Mouse (Mus musculus) common myeloid progenitor, adult 5-6 weeks (primary cell): ENCODE measurements around the gene Dusp8. TPM values are rescaled to one million over a fixed set of nuclear protein-coding genes. Genes with fewer than 3 reads are reported as not detected.

Experiments used
- ATAC-seq: replicated peaks from 2 replicates; pipeline ENCODE4 v1.8.0; 2016; ENCODE audit warnings: low read depth, mild to moderate bottlenecking, moderate TSS enrichment, inconsistent platforms; ENCODE audit not compliant: poor library complexity, severe bottlenecking
- total RNA-seq: library from RNA; stranded (forward); fragments of 200-1000, 187-1606 nt; gene quantifications from 2 replicates; pipeline ENCODE4 v1.2.3, GENCODE M21; 2017

Gene Dusp8
- total RNA-seq, 1 experiment from 2014 or later: under 0.01 TPM

DNA sequence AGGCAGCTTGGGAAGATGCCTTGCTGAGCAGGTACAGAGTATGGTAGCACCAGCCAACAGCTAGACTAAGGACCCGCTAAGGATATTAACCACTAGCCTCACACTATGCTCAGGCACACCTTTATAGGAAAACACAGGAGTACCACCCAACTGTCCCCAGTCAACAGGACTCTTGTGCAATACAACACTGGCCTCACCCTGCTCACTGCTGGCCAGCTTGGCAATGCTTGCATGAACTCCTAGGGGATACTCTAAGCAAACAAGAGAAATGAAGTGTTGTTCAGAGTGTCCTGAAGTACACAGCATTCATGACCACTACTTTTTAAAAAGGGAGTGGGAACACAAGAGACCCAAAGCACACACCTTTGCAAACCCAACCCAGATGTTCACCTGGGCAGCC, 38.5 kb downstream of the Dusp8 start:
- peak; percentile 6; the same call in 1 of the 2 replicates for ATAC-seq

- ATAC-seq: peak; percentile 73
These were observed 39.0 kb downstream of the Dusp8 start for GRCm38 (mm10) chr7:142056601-142057061.

GRCm38 (mm10) chr7:142055431-142055830, 40.2 kb downstream of the Dusp8 start:
- ATAC-seq: no peak

DNA sequence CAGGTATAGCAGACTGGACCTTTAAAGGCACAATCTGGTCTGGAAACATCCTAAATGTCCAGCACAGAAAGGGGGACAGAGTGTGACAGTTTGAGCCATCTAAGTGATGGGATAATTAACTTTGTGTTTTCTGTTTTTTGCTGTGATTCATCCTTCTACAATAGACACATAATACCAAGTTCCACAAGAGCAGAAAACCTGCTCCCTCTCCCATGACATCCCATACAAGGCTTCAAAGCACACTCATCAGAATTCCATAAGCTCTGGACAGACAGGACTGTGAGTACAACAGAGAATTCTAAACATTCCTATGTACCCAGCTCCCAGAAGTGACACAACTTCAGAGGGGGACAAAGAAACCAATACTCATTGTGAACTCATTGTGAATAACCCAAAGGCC, 45.1 kb downstream of the Dusp8 start:
- no peak for ATAC-seq

DNA sequence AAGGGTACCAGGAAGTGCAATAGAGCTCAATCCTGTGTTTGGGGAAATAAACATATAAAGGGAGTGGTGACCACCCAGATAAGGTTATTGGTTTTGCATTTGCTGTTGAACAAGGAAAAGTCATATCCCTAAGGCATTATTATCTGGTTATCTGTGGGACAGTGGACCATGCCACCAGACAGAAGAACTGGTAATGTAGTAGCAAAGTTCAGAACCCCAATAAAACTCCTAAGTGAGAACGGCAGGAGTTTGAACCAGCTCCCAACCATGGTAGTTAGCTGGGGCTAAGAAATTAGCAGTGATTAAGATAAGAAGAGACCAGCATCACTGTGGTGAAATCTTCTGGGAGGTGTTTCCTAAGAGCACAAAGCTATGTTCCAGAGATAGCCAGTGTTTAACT, 49.7 kb downstream of the Dusp8 start:
- ATAC-seq: no peak

DNA sequence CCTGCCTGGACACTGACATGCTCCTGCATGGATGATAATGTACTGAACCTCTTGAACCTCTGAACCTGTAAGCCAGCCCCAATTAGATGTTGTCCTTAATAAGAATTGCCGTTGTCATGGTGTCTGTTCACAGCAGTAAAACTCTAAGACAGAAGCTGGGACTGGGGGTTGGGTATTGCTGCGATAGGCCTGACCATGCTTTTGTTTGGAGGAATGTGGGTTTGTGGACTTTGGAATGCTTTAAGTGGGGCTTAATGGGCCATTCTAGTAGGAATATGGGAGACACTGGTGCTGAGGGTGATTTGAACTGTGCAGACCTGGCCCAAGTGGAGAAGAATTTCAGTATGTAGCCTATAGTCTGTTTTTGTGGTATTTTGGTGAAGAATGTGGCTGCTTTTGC, 50.3 kb downstream of the Dusp8 start:
- ATAC-seq: no peak

- ATAC-seq: peak; percentile 82
These were observed 54.9 kb downstream of the Dusp8 start for GRCm38 (mm10) chr7:142040756-142041155.

DNA sequence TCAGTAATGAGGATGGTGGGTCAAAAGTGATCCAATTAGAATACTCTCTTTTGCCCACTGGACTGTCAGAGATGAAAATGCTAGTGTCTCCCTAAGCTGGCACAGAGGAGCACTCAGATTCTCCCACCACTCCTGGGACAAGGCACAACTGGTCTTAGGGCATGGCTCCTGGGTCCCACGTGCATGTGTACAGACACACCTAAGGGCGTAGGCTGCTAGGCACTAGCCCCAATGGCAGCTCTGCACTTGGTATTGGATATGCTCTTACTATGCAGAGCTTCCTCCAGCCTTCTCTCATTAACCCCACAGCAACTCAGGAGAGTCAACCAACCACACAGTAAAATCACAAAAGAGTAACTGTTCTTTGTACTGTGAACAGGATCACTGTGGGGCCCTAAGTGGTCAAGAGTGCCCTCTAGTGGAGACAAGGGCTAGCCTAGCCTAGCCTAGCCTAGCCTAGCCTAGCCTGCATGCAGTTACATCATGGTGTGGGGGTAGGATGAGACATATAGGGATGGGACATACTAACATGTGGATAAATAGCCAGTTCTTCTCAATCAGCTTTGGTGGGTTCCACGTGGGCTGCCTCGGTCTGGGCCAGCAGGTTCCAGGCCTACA, 58.0 kb downstream of the Dusp8 start:
- peak; percentile 77 for ATAC-seq

DNA sequence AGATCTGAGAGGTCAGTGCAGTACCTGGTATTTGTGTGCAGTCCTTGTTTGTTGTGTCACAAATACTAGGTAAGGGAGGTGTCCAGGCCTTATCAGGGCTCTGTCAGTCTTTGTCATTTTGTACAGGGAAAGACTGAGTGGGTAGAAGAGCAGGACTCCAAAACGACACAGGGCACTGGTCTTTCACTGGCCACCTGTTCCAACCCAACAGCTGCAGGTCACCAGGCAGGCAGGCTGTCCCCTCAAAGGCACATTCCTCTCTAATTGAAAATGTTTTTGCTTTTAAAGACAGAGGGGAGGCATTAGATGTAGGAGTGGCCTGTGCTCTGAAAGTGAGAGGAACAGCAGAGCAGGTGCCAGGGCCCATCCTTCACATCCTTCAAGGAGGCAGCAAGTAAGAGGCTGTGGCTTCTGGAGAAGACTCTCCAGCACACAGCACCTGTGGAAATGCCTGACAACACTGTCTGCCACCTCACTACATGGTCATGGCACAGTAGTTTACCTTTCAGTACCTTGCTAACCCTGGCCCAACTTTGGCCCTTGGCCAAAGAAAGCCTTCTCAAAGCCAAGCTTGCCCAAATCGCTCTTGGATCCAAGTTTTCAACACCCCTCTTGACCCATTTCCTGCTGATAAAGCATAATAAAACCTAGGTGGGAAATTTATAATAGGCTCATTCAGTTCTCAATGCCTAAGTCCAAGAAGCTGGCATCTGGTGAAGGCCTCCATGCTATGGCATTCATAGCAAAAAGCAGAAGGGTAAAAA, 60.4 kb downstream of the Dusp8 start:
- ATAC-seq: no peak

DNA sequence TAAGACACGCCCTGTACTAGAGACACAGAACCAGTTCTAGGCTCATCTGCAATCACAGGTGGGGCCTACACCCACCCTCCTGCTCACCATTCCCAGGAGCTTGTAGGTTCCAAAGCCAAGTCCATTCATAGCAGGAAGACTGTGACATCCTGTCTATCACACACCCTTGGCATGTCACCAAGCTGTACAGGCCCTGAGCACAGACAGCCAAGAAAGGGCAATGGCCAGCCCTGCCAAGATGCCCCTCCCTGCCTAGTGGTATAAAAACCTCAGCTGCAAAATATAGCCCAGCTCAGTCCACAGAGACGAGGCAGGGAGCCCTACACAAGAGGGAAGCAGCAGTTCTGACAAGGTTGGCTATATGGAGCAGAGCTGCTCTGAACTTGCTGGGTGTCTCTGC, 61.4 kb downstream of the Dusp8 start:
- no peak for ATAC-seq

DNA sequence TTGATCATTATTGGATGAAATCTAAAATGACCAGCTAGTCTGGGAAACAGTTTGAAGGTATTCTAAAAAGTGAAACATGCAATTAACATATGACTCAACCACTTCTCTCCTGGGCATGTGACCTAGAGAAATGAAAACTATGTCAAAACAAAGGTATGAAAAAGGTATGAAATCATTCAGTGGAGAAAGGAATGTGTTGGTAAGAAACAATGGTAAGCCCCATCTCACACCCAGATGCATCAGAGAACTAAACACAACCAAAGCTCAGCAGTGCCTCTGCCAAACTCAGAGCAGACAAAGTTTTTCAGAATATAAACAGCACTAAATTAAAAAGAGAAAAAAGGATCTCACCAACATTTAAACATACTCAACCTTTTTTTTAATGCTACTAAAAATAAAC, 65.6 kb downstream of the Dusp8 start:
- ATAC-seq: no peak

Other genes with a start within 250 kb of the Dusp8 start
- gene Tollip, start 177.3 kb downstream of the Dusp8 start, total RNA-seq: 27.1 and 30.4 TPM in 2 replicates
- gene Brsk2, start 146.1 kb downstream of the Dusp8 start, total RNA-seq: not detected in 2 replicates
- gene Mob2, start 34.8 kb downstream of the Dusp8 start, total RNA-seq: 41.2 and 45.7 TPM in 2 replicates
- gene Gm45618, start 24.9 kb upstream of the Dusp8 start, total RNA-seq: not detected in 2 replicates
- gene Gm39115, start 40.2 kb upstream of the Dusp8 start, total RNA-seq: not detected in 2 replicates
- not detected in 2 replicates for gene Gm45337, start 48.8 kb upstream of the Dusp8 start, total RNA-seq
- gene Gm29735, start 61.3 kb upstream of the Dusp8 start, total RNA-seq: not detected in 2 replicates
- not detected in 2 replicates for gene Gm4553, start 69.9 kb upstream of the Dusp8 start, total RNA-seq
- not detected in 2 replicates for gene Krtap5-2, start 80.2 kb upstream of the Dusp8 start, total RNA-seq
- gene Gm10153, start 94.5 kb upstream of the Dusp8 start, total RNA-seq: not detected in 2 replicates
- gene Krtap5-3, start 105.5 kb upstream of the Dusp8 start, total RNA-seq: not detected in 2 replicates
- not detected in 2 replicates for gene Gm7579, start 116.0 kb upstream of the Dusp8 start, total RNA-seq
- gene Krtap5-5, start 134.1 kb upstream of the Dusp8 start, total RNA-seq: not detected in 2 replicates
- gene Gm40460, start 145.2 kb upstream of the Dusp8 start, total RNA-seq: not detected in 2 replicates
- gene Gm2431, start 162.5 kb upstream of the Dusp8 start, total RNA-seq: not detected in 2 replicates
- not detected in 2 replicates for gene Gm4559, start 178.5 kb upstream of the Dusp8 start, total RNA-seq
- gene Krtap5-1, start 201.3 kb upstream of the Dusp8 start, total RNA-seq: not detected in 2 replicates
- gene Krtap5-4, start 207.7 kb upstream of the Dusp8 start, total RNA-seq: not detected in 2 replicates